Mouse (Mus musculus): ENCODE data around the gene Mpeg1. TPM values are rescaled to one million over a fixed set of nuclear protein-coding genes. Genes with fewer than 3 reads are reported as not detected.
A peak's percentile ranks its signal among the peaks of the same experiment; 100 is the strongest.

The Mpeg1 gene
- polyA plus RNA-seq, 1 experiment: 6.5 TPM

GRCm38 (mm10) chr19:12498321-12498720, 37.7 kb downstream of the Mpeg1 start:
- Histone ChIP-seq H3K4me3 (replicated peaks) (no peak overlapping the region), H3K4me1 (peaks cover 48% of the 10 kb centered on the region), H3K36me3 (replicated peaks; ENCODE audit: low read length) (no peaks in the 10 kb centered on the region), H3K27me3 (replicated peaks) (peaks cover 42% of the 10 kb centered on the region), H3K9me3 (no peaks in the 10 kb centered on the region)
- TF ChIP-seq FLI1 (IDR thresholded peaks at IDR 0.05; ENCODE audit: low read length) (no peak), GATA1 (IDR thresholded peaks at IDR 0.05; ENCODE audit: borderline replicate concordance, low read length) (no peak)

GRCm38 (mm10) chr19:12498941-12499340, 38.4 kb downstream of the Mpeg1 start:
- TF ChIP-seq FLI1 (IDR thresholded peaks at IDR 0.05; ENCODE audit: low read length): no peak
- Histone ChIP-seq H3K4me1 (peaks cover 42% of the 10 kb centered on the region), H3K9me3 (no peaks in the 10 kb centered on the region), H3K27me3 (replicated peaks) (peaks cover 42% of the 10 kb centered on the region), H3K36me3 (replicated peaks; ENCODE audit: low read length) (no peaks in the 10 kb centered on the region), H3K4me3 (replicated peaks) (no peak overlapping the region)

GRCm38 (mm10) chr19:12499485-12499884, 38.9 kb downstream of the Mpeg1 start:
- H3K4me3 ChIP-seq (replicated peaks): peak overlapping the region; percentile 98
- H3K36me3 ChIP-seq (replicated peaks; ENCODE audit: low read length): no peaks in the 10 kb centered on the region
- TF ChIP-seq GATA1 (IDR thresholded peaks at IDR 0.05; ENCODE audit: borderline replicate concordance, low read length): no peak
- TF ChIP-seq FLI1 (IDR thresholded peaks at IDR 0.05; ENCODE audit: low read length): no peak
- peaks cover 40% of the 10 kb centered on the region for H3K4me1 ChIP-seq
- H3K27me3 ChIP-seq (replicated peaks): peaks cover 42% of the 10 kb centered on the region
- H3K9me3 ChIP-seq: no peaks in the 10 kb centered on the region

GRCm38 (mm10) chr19:12500124-12500523, 39.5 kb downstream of the Mpeg1 start:
- H3K4me3 ChIP-seq (replicated peaks): peak overlapping the region; percentile 98
- no peaks in the 10 kb centered on the region for H3K36me3 ChIP-seq (replicated peaks; ENCODE audit: low read length)
- H3K4me1 ChIP-seq: peaks cover 37% of the 10 kb centered on the region

GRCm38 (mm10) chr19:12500881-12501311, 40.3 kb downstream of the Mpeg1 start:
- H3K4me3 ChIP-seq (replicated peaks): peak overlapping the region; percentile 98
- peaks cover 29% of the 10 kb centered on the region for H3K4me1 ChIP-seq
- no peaks in the 10 kb centered on the region for H3K36me3 ChIP-seq (replicated peaks; ENCODE audit: low read length)
- TF ChIP-seq FLI1 (IDR thresholded peaks at IDR 0.05; ENCODE audit: low read length): no peak
- TF ChIP-seq GATA1 (IDR thresholded peaks at IDR 0.05; ENCODE audit: borderline replicate concordance, low read length): no peak
- H3K9me3 ChIP-seq: no peaks in the 10 kb centered on the region
- H3K27me3 ChIP-seq (replicated peaks): peaks cover 37% of the 10 kb centered on the region

More at GRCm38 (mm10) chr19:12500124-12500523, 39.5 kb downstream of the Mpeg1 start:
- H3K9me3 ChIP-seq: no peaks in the 10 kb centered on the region
- TF ChIP-seq FLI1 (IDR thresholded peaks at IDR 0.05; ENCODE audit: low read length) (no peak), GATA1 (IDR thresholded peaks at IDR 0.05; ENCODE audit: borderline replicate concordance, low read length) (no peak)
- peaks cover 40% of the 10 kb centered on the region for H3K27me3 ChIP-seq (replicated peaks)

GRCm38 (mm10) chr19:12501370-12502347, 41.1 kb downstream of the Mpeg1 start, which contains the start of gene Dtx4:
TSS of gene Dtx4 (minus strand) at chr19:12501454.
- Histone ChIP-seq H3K27me3 (replicated peaks) (peaks cover 35% of the 10 kb centered on the region), H3K36me3 (replicated peaks; ENCODE audit: low read length) (no peaks in the 10 kb centered on the region), H3K4me3 (replicated peaks) (peak within 1 kb of the TSS; percentile 98), H3K9me3 (no peaks in the 10 kb centered on the region), H3K4me1 (peaks cover 29% of the 10 kb centered on the region)
- TF ChIP-seq GATA1 (IDR thresholded peaks at IDR 0.05; ENCODE audit: borderline replicate concordance, low read length): no peak
- no peak for TF ChIP-seq FLI1 (IDR thresholded peaks at IDR 0.05; ENCODE audit: low read length)

GRCm38 (mm10) chr19:12502756-12503155, 42.2 kb downstream of the Mpeg1 start:
- Histone ChIP-seq H3K27me3 (replicated peaks) (peaks cover 32% of the 10 kb centered on the region), H3K9me3 (no peaks in the 10 kb centered on the region), H3K4me1 (peaks cover 29% of the 10 kb centered on the region), H3K4me3 (replicated peaks) (no peak overlapping the region), H3K36me3 (replicated peaks; ENCODE audit: low read length) (no peaks in the 10 kb centered on the region)
- TF ChIP-seq GATA1 (IDR thresholded peaks at IDR 0.05; ENCODE audit: borderline replicate concordance, low read length) (no peak), FLI1 (IDR thresholded peaks at IDR 0.05; ENCODE audit: low read length) (no peak)

- Histone ChIP-seq H3K27me3 (replicated peaks) (peaks cover 17% of the 10 kb centered on the region), H3K4me1 (peaks cover 6% of the 10 kb centered on the region), H3K36me3 (replicated peaks; ENCODE audit: low read length) (no peaks in the 10 kb centered on the region), H3K9me3 (no peaks in the 10 kb centered on the region), H3K4me3 (replicated peaks) (no peak overlapping the region)
- no peak for TF ChIP-seq FLI1 (IDR thresholded peaks at IDR 0.05; ENCODE audit: low read length)
- TF ChIP-seq GATA1 (IDR thresholded peaks at IDR 0.05; ENCODE audit: borderline replicate concordance, low read length): no peak
Measured at GRCm38 (mm10) chr19:12514621-12515020, 54.0 kb downstream of the Mpeg1 start.

Other genes with a start within 250 kb of the Mpeg1 start
- not detected in 2 replicates for gene Olfr1432, start 228.2 kb upstream of the Mpeg1 start, polyA plus RNA-seq (2012; ENCODE audit: insufficient read depth, low replicate concordance)
- gene Olfr262, start 219.1 kb upstream of the Mpeg1 start, polyA plus RNA-seq (2012; ENCODE audit: insufficient read depth, low replicate concordance): not detected in 2 replicates
- gene Olfr235, start 199.7 kb upstream of the Mpeg1 start, polyA plus RNA-seq (2012; ENCODE audit: insufficient read depth, low replicate concordance): not detected in 2 replicates
- not detected in 2 replicates for gene Olfr1434, start 180.9 kb upstream of the Mpeg1 start, polyA plus RNA-seq (2012; ENCODE audit: insufficient read depth, low replicate concordance)
- not detected in 2 replicates for gene Olfr1436, start 161.6 kb upstream of the Mpeg1 start, polyA plus RNA-seq (2012; ENCODE audit: insufficient read depth, low replicate concordance)
- gene Olfr1437, start 135.7 kb upstream of the Mpeg1 start, polyA plus RNA-seq (2012; ENCODE audit: insufficient read depth, low replicate concordance): not detected in 2 replicates
- gene Olfr1438-ps1, start 124.9 kb upstream of the Mpeg1 start, polyA plus RNA-seq (2012; ENCODE audit: insufficient read depth, low replicate concordance): not detected in 2 replicates
- gene Olfr1440, start 73.5 kb upstream of the Mpeg1 start, polyA plus RNA-seq (2012; ENCODE audit: insufficient read depth, low replicate concordance): not detected in 2 replicates
- not detected in 2 replicates for gene Olfr1441, start 43.3 kb upstream of the Mpeg1 start, polyA plus RNA-seq (2012; ENCODE audit: insufficient read depth, low replicate concordance)
- gene Pfpl, start 32.9 kb upstream of the Mpeg1 start, polyA plus RNA-seq (2012; ENCODE audit: insufficient read depth, low replicate concordance): not detected in 2 replicates
- gene Dtx4, start 40.7 kb downstream of the Mpeg1 start, polyA plus RNA-seq (2012; ENCODE audit: insufficient read depth, low replicate concordance): 1.9 and 2.5 TPM in 2 replicates
- 1.7 TPM in 1 of 2 replicates, not detected in the other for gene Fam111a, start 85.0 kb downstream of the Mpeg1 start, polyA plus RNA-seq (2012; ENCODE audit: insufficient read depth, low replicate concordance)
- not detected in 2 replicates for gene Gm4952, start 139.2 kb downstream of the Mpeg1 start, polyA plus RNA-seq (2012; ENCODE audit: insufficient read depth, low replicate concordance)
- gene Glyat, start 172.5 kb downstream of the Mpeg1 start, polyA plus RNA-seq (2012; ENCODE audit: insufficient read depth, low replicate concordance): not detected in 2 replicates
- not detected in 2 replicates for gene Olfr1442, start 209.7 kb downstream of the Mpeg1 start, polyA plus RNA-seq (2012; ENCODE audit: insufficient read depth, low replicate concordance)
- not detected in 2 replicates for gene Olfr1443, start 217.3 kb downstream of the Mpeg1 start, polyA plus RNA-seq (2012; ENCODE audit: insufficient read depth, low replicate concordance)
- gene Keg1, start 235.0 kb downstream of the Mpeg1 start, polyA plus RNA-seq (2012; ENCODE audit: insufficient read depth, low replicate concordance): not detected in 2 replicates

Measured in megakaryocyte, embryonic 14.5 days (primary cell).